Mouse (Mus musculus): ENCODE data around the gene Nmrk2. TPM values are rescaled to one million over a fixed set of nuclear protein-coding genes. Genes with fewer than 3 reads are reported as not detected.

The Nmrk2 gene
- polyA plus RNA-seq, 1 experiment from 2014 or later: 0.57 TPM

- peaks cover 13% of the 10 kb centered on the region; the same call in 1 of the 2 replicates for H3K36me3 ChIP-seq (ENCODE audit: control insufficient read depth, insufficient read depth, low read length)
- no peak for ATAC-seq (ENCODE audit: insufficient read depth, low FRiP score)
- no peak overlapping the region for H3K4me3 ChIP-seq (replicated peaks; ENCODE audit: low read length)
- no peak overlapping the region for H3K4me2 ChIP-seq (ENCODE audit: low read depth, low read length)
- no peaks in the 10 kb centered on the region for H3K9me3 ChIP-seq (replicated peaks; ENCODE audit: control insufficient read depth, low read length)
- H3K9ac ChIP-seq (ENCODE audit: low read length): no peak overlapping the region
- no peaks in the 10 kb centered on the region for H3K27me3 ChIP-seq (ENCODE audit: control insufficient read depth, insufficient read depth, low read length)
- WGBS: 59% methylated on average over 8 of the region's 8 CpGs
- H3K4me1 ChIP-seq (ENCODE audit: control insufficient read depth, insufficient read depth, low read length): peaks cover 18% of the 10 kb centered on the region
- H3K27ac ChIP-seq (ENCODE audit: low read length): no peak overlapping the region
These were observed 36.7 kb downstream of the Nmrk2 start for GRCm38 (mm10) chr10:81165118-81165517.

DNA sequence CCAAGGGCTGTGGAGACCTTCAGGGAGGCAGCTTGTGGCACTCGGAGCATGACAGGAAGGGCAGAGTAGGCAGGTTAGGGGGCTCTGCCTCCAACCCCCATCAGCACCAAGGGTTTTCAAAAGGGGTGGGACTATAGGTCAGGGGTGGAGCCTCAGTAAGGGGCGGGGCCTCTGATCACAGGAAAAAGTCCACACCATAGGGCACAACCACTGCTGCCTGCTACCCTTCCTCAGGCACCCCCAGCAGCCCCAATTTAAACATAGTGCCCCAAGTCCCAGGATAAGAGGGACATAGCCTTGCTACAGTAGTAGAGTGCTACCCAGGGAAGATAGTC, 39.6 kb downstream of the Nmrk2 start:
- Histone ChIP-seq H3K4me2 (ENCODE audit: low read depth, low read length) (no peak overlapping the region), H3K9ac (ENCODE audit: low read length) (no peak overlapping the region), H3K4me3 (replicated peaks; ENCODE audit: low read length) (no peak overlapping the region), H3K27me3 (ENCODE audit: control insufficient read depth, insufficient read depth, low read length) (no peaks in the 10 kb centered on the region), H3K27ac (ENCODE audit: low read length) (no peak overlapping the region), H3K9me3 (replicated peaks; ENCODE audit: control insufficient read depth, low read length) (no peaks in the 10 kb centered on the region), H3K36me3 (ENCODE audit: control insufficient read depth, insufficient read depth, low read length) (peaks cover 21% of the 10 kb centered on the region; the same call in 1 of the 2 replicates), H3K4me1 (ENCODE audit: control insufficient read depth, insufficient read depth, low read length) (peaks cover 14% of the 10 kb centered on the region)
- no peak for ATAC-seq (ENCODE audit: insufficient read depth, low FRiP score)
- WGBS: 67% methylated on average over 2 of the region's 2 CpGs

- Histone ChIP-seq H3K9ac (ENCODE audit: low read length) (no peak overlapping the region), H3K9me3 (replicated peaks; ENCODE audit: control insufficient read depth, low read length) (no peaks in the 10 kb centered on the region), H3K27ac (ENCODE audit: low read length) (no peak overlapping the region), H3K27me3 (ENCODE audit: control insufficient read depth, insufficient read depth, low read length) (no peaks in the 10 kb centered on the region), H3K4me1 (ENCODE audit: control insufficient read depth, insufficient read depth, low read length) (peaks cover 12% of the 10 kb centered on the region), H3K4me2 (ENCODE audit: low read depth, low read length) (no peak overlapping the region), H3K36me3 (ENCODE audit: control insufficient read depth, insufficient read depth, low read length) (peaks cover 26% of the 10 kb centered on the region; the same call in 1 of the 2 replicates), H3K4me3 (replicated peaks; ENCODE audit: low read length) (no peak overlapping the region)
- no peak for ATAC-seq (ENCODE audit: insufficient read depth, low FRiP score)
- 65% methylated on average over 8 of the region's 8 CpGs for WGBS
These were observed 40.1 kb downstream of the Nmrk2 start for GRCm38 (mm10) chr10:81161602-81162317.

DNA sequence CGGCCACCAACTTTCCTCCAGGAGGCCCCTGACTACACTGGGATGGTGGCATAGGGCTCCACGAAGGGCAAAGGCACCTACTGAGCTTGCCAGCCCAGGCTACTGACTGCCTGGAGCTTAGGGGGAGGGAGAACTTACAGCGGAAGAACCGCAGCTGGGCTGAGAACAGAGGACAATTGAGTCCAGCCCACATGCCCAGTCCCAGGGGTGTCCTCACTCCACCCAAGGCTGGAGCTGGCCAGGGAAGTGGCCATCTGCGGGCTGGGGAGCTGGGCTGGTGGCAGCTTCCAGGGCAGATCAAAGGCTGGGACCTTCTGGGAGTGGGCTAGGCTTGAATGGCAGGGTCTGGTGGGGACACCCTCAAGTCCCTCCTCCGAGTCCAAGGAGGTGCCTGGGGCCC, 47.1 kb downstream of the Nmrk2 start:
- H3K4me1 ChIP-seq (ENCODE audit: control insufficient read depth, insufficient read depth, low read length): no peaks in the 10 kb centered on the region
- H3K9me3 ChIP-seq (replicated peaks; ENCODE audit: control insufficient read depth, low read length): no peaks in the 10 kb centered on the region
- no peak for ATAC-seq (ENCODE audit: insufficient read depth, low FRiP score)
- 79% methylated on average over 6 of the region's 6 CpGs for WGBS
- H3K27me3 ChIP-seq (ENCODE audit: control insufficient read depth, insufficient read depth, low read length): no peaks in the 10 kb centered on the region
- H3K4me3 ChIP-seq (replicated peaks; ENCODE audit: low read length): no peak overlapping the region
- 0 out of 2 replicates have a peak overlapping the region, but pooled peaks have one; percentile 8 for H3K9ac ChIP-seq (ENCODE audit: low read length)
- H3K27ac ChIP-seq (ENCODE audit: low read length): peak overlapping the region; percentile 28
- H3K36me3 ChIP-seq (ENCODE audit: control insufficient read depth, insufficient read depth, low read length): peaks cover 47% of the 10 kb centered on the region
- H3K4me2 ChIP-seq (ENCODE audit: low read depth, low read length): no peak overlapping the region

GRCm38 (mm10) chr10:81154313-81154712, 47.5 kb downstream of the Nmrk2 start:
- H3K4me1 ChIP-seq (ENCODE audit: control insufficient read depth, insufficient read depth, low read length): no peaks in the 10 kb centered on the region
- H3K4me3 ChIP-seq (replicated peaks; ENCODE audit: low read length): no peak overlapping the region
- H3K9me3 ChIP-seq (replicated peaks; ENCODE audit: control insufficient read depth, low read length): no peaks in the 10 kb centered on the region
- WGBS: 87% methylated on average over 12 of the region's 12 CpGs
- peaks cover 49% of the 10 kb centered on the region for H3K36me3 ChIP-seq (ENCODE audit: control insufficient read depth, insufficient read depth, low read length)
- no peak overlapping the region for H3K9ac ChIP-seq (ENCODE audit: low read length)
- no peak overlapping the region; the same call in 1 of the 2 replicates for H3K27ac ChIP-seq (ENCODE audit: low read length)
- H3K4me2 ChIP-seq (ENCODE audit: low read depth, low read length): no peak overlapping the region
- ATAC-seq (ENCODE audit: insufficient read depth, low FRiP score): no peak
- no peaks in the 10 kb centered on the region for H3K27me3 ChIP-seq (ENCODE audit: control insufficient read depth, insufficient read depth, low read length)

DNA sequence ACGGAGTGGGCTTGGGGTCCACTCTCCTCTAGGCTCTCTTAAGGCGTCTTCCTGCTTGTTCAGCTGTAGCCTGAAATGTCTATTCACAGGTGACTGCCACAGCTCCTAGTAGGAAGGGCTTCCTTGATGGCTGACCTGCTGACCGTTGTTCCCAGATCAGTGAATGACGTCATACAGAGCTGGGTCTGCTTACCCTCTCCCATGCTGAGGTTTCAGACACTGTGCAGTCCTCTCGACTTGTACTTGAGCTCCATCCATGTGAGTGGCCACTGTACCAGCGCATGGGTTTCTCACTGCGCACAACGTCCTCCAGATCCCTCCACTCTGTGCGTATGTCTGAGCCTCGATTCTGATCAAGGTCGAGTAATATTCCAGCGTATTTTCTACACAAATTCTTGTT, 49.2 kb downstream of the Nmrk2 start:
- Histone ChIP-seq H3K36me3 (ENCODE audit: control insufficient read depth, insufficient read depth, low read length) (peaks cover 59% of the 10 kb centered on the region), H3K27me3 (ENCODE audit: control insufficient read depth, insufficient read depth, low read length) (no peaks in the 10 kb centered on the region), H3K9me3 (replicated peaks; ENCODE audit: control insufficient read depth, low read length) (no peaks in the 10 kb centered on the region), H3K4me1 (ENCODE audit: control insufficient read depth, insufficient read depth, low read length) (no peaks in the 10 kb centered on the region), H3K27ac (ENCODE audit: low read length) (peak overlapping the region; percentile 34), H3K9ac (ENCODE audit: low read length) (no peak overlapping the region), H3K4me2 (ENCODE audit: low read depth, low read length) (no peak overlapping the region), H3K4me3 (replicated peaks; ENCODE audit: low read length) (no peak overlapping the region)
- ATAC-seq (ENCODE audit: insufficient read depth, low FRiP score): no peak
- WGBS: 67% methylated on average over 12 of the region's 12 CpGs

DNA sequence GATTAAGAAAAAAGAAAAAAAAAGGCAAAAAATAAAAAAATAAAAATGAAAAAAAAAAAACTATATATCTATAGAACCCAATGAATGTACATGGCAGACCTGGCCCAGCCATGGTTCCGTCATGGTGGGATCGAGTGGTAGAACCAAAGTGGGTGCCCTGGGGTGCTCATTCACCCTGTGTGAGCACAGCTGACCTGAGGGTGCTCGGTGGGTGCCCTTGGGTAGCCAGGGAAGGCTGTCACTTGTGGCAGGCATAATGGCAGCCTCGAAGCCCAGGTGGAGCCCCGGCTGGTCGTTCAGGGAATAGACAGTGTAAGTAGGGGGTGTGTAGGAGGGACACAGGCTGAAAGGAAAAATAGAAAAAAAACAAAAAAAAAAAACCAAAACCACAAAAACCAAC, 50.6 kb downstream of the Nmrk2 start:
- no peak overlapping the region for H3K27ac ChIP-seq (ENCODE audit: low read length)
- H3K9ac ChIP-seq (ENCODE audit: low read length): no peak overlapping the region
- no peak for ATAC-seq (ENCODE audit: insufficient read depth, low FRiP score)
- no peak overlapping the region for H3K4me2 ChIP-seq (ENCODE audit: low read depth, low read length)
- peaks cover 56% of the 10 kb centered on the region for H3K36me3 ChIP-seq (ENCODE audit: control insufficient read depth, insufficient read depth, low read length)
- WGBS: 67% methylated on average over 6 of the region's 6 CpGs
- H3K4me3 ChIP-seq (replicated peaks; ENCODE audit: low read length): no peak overlapping the region
- H3K4me1 ChIP-seq (ENCODE audit: control insufficient read depth, insufficient read depth, low read length): peaks cover 2% of the 10 kb centered on the region; the same call in 1 of the 2 replicates
- H3K27me3 ChIP-seq (ENCODE audit: control insufficient read depth, insufficient read depth, low read length): no peaks in the 10 kb centered on the region
- no peaks in the 10 kb centered on the region for H3K9me3 ChIP-seq (replicated peaks; ENCODE audit: control insufficient read depth, low read length)

Other genes with a start within 250 kb of the Nmrk2 start
- 5.2 and 6.1 TPM in 2 replicates for gene Gng7, start 187.1 kb downstream of the Nmrk2 start, polyA plus RNA-seq (2015; fragmentation: Nextera tagmentation; extraction: Ambion mirVana)
- 0.49 and 0.57 TPM in 2 replicates for gene Diras1, start 176.4 kb downstream of the Nmrk2 start, polyA plus RNA-seq (2015; fragmentation: Nextera tagmentation; extraction: Ambion mirVana)
- gene Slc39a3, start 164.6 kb downstream of the Nmrk2 start, polyA plus RNA-seq (2015; fragmentation: Nextera tagmentation; extraction: Ambion mirVana): 18.2 and 20.9 TPM in 2 replicates
- gene Sgta, start 141.9 kb downstream of the Nmrk2 start, polyA plus RNA-seq (2015; fragmentation: Nextera tagmentation; extraction: Ambion mirVana): 163 and 167 TPM in 2 replicates
- gene Thop1, start 132.0 kb downstream of the Nmrk2 start, polyA plus RNA-seq (2015; fragmentation: Nextera tagmentation; extraction: Ambion mirVana): 55.4 and 64.4 TPM in 2 replicates
- 14.5 and 18.9 TPM in 2 replicates for gene Creb3l3, start 103.2 kb downstream of the Nmrk2 start, polyA plus RNA-seq (2015; fragmentation: Nextera tagmentation; extraction: Ambion mirVana)
- 143 and 145 TPM in 2 replicates for gene Map2k2, start 96.1 kb downstream of the Nmrk2 start, polyA plus RNA-seq (2015; fragmentation: Nextera tagmentation; extraction: Ambion mirVana)
- 36.6 and 47.4 TPM in 2 replicates for gene Zbtb7a, start 66.8 kb downstream of the Nmrk2 start, polyA plus RNA-seq (2015; fragmentation: Nextera tagmentation; extraction: Ambion mirVana)
- gene Pias4, start 34.1 kb downstream of the Nmrk2 start, polyA plus RNA-seq (2015; fragmentation: Nextera tagmentation; extraction: Ambion mirVana): 34.8 and 35.8 TPM in 2 replicates
- 533 and 575 TPM in 2 replicates for gene Eef2, start 25.4 kb downstream of the Nmrk2 start, polyA plus RNA-seq (2015; fragmentation: Nextera tagmentation; extraction: Ambion mirVana)
- 30.5 and 32.4 TPM in 2 replicates for gene Dapk3, start 19.0 kb downstream of the Nmrk2 start, polyA plus RNA-seq (2015; fragmentation: Nextera tagmentation; extraction: Ambion mirVana)
- gene 4930442H23Rik, start 18.2 kb downstream of the Nmrk2 start, polyA plus RNA-seq (2015; fragmentation: Nextera tagmentation; extraction: Ambion mirVana): not detected in 2 replicates
- gene Atcay, start 28.8 kb upstream of the Nmrk2 start, polyA plus RNA-seq (2015; fragmentation: Nextera tagmentation; extraction: Ambion mirVana): 1.5 TPM in 2 replicates
- 5.3 and 5.9 TPM in 2 replicates for gene Zfr2, start 31.1 kb upstream of the Nmrk2 start, polyA plus RNA-seq (2015; fragmentation: Nextera tagmentation; extraction: Ambion mirVana)
- gene Matk, start 50.9 kb upstream of the Nmrk2 start, polyA plus RNA-seq (2015; fragmentation: Nextera tagmentation; extraction: Ambion mirVana): 3.6 and 4.2 TPM in 2 replicates
- gene Mrpl54, start 64.9 kb upstream of the Nmrk2 start, polyA plus RNA-seq (2015; fragmentation: Nextera tagmentation; extraction: Ambion mirVana): 197 and 220 TPM in 2 replicates
- 61.6 and 66.9 TPM in 2 replicates for gene Apba3, start 64.9 kb upstream of the Nmrk2 start, polyA plus RNA-seq (2015; fragmentation: Nextera tagmentation; extraction: Ambion mirVana)
- 29.1 and 35.7 TPM in 2 replicates for gene Tjp3, start 89.5 kb upstream of the Nmrk2 start, polyA plus RNA-seq (2015; fragmentation: Nextera tagmentation; extraction: Ambion mirVana)
- gene Pip5k1c, start 90.9 kb upstream of the Nmrk2 start, polyA plus RNA-seq (2015; fragmentation: Nextera tagmentation; extraction: Ambion mirVana): 40.8 and 41.8 TPM in 2 replicates
- 22.4 and 26.7 TPM in 2 replicates for gene Cactin, start 119.1 kb upstream of the Nmrk2 start, polyA plus RNA-seq (2015; fragmentation: Nextera tagmentation; extraction: Ambion mirVana)
- gene Tbxa2r, start 126.7 kb upstream of the Nmrk2 start, polyA plus RNA-seq (2015; fragmentation: Nextera tagmentation; extraction: Ambion mirVana): 28.1 and 31.5 TPM in 2 replicates
- 0.05 TPM in 1 of 2 replicates, not detected in the other for gene Gipc3, start 141.2 kb upstream of the Nmrk2 start, polyA plus RNA-seq (2015; fragmentation: Nextera tagmentation; extraction: Ambion mirVana)
- 67.7 and 70.2 TPM in 2 replicates for gene Hmg20b, start 148.4 kb upstream of the Nmrk2 start, polyA plus RNA-seq (2015; fragmentation: Nextera tagmentation; extraction: Ambion mirVana)
- 7.3 and 8.6 TPM in 2 replicates for gene Mfsd12, start 155.4 kb upstream of the Nmrk2 start, polyA plus RNA-seq (2015; fragmentation: Nextera tagmentation; extraction: Ambion mirVana)
- gene 4930404N11Rik, start 163.8 kb upstream of the Nmrk2 start, polyA plus RNA-seq (2015; fragmentation: Nextera tagmentation; extraction: Ambion mirVana): 2.9 and 3.0 TPM in 2 replicates
- 69.2 and 79.0 TPM in 2 replicates for gene Fzr1, start 176.5 kb upstream of the Nmrk2 start, polyA plus RNA-seq (2015; fragmentation: Nextera tagmentation; extraction: Ambion mirVana)
- gene Dohh, start 182.4 kb upstream of the Nmrk2 start, polyA plus RNA-seq (2015; fragmentation: Nextera tagmentation; extraction: Ambion mirVana): 77.4 and 79.6 TPM in 2 replicates
- gene Gm48551, start 182.4 kb upstream of the Nmrk2 start, polyA plus RNA-seq (2015; fragmentation: Nextera tagmentation; extraction: Ambion mirVana): 3.0 and 3.8 TPM in 2 replicates
- gene Gm48552, start 187.0 kb upstream of the Nmrk2 start, polyA plus RNA-seq (2015; fragmentation: Nextera tagmentation; extraction: Ambion mirVana): 1.3 and 1.5 TPM in 2 replicates
- gene Smim24, start 191.0 kb upstream of the Nmrk2 start, polyA plus RNA-seq (2015; fragmentation: Nextera tagmentation; extraction: Ambion mirVana): 61.8 and 65.3 TPM in 2 replicates